Mouse (Mus musculus): ENCODE measurements around the gene Golga4.

Golga4 gene

GRCm38 (mm10) chr9:118530679-118531078 lies 24.6 kb downstream of the Golga4 start:
- DNase-seq, result no peak

DNA sequence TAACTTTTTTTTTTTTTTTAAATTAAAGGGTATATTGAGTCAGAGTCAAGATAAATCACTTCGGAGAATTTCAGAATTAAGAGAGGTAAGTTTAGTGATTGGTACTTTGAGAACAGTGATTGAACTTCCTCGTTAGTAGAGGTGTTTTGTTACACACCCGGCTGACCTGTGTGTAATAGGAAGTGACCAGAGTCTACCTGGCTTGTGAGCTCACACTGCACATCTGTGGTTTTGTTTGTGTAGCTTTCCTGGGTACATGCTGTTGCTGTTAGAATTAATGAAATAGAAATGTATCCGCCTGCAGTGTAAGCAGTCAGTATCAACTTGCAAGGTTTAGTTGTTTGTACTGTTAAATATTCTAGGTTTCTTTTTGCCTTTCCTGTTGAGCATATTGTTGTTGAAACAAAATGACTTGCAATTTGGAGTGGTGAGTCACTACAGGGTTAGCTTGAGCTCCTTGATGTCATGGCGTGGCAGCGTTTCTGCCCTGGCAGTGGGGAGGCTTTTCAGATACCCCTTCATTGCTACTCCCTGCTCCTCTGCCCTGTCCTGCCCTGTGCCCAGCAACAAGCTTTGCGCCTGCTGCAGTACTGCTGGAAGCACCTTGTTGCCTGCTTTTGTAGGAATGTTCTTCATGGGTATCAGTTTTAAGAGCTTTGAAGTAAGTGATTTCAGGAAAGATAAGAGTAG lies 26.6 kb downstream of the Golga4 start:
- no peak for DNase-seq

DNA sequence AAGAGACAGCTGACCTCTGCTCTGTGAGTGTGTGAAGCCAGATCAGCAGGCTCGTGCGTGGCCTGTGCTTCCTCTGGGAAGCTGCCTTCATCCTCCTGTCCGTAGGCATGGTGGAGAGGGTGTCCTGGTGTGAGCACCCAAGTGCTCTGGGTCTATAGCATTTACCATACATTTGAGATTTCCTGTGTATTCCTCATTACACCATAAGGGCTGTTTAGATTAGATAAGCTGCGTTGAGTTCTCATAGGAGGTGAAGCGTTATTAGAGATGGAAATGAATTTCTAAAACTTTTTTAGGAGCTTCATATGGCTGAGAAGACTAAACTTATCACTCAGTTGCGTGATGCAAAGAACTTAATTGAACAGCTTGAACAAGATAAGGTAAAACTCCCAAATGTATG lies 30.9 kb downstream of the Golga4 start:
- DNase-seq, result no peak

- no peak for DNase-seq
Observed at GRCm38 (mm10) chr9:118537463-118538339, 31.6 kb downstream of the Golga4 start.

DNA sequence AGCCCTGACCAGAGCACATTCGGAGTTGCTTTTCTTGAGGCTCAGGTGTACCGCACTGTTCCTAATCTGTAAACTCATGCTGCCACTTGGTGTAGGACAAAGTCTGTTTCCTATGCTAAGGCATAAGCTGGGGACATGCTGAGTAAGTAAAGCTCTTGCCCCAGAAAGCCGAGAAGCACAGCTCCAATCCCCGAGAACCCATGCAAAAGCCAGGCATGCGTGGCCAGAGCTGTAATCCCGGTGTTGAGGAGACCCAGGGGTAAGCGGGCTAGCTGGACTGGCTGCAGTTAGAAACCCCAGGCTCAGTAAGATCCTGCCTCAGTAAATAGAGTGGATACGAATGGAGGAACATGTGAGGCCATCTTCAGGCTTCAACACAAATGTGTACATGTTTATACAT lies 35.8 kb downstream of the Golga4 start:
- DNase-seq, result no peak

DNA sequence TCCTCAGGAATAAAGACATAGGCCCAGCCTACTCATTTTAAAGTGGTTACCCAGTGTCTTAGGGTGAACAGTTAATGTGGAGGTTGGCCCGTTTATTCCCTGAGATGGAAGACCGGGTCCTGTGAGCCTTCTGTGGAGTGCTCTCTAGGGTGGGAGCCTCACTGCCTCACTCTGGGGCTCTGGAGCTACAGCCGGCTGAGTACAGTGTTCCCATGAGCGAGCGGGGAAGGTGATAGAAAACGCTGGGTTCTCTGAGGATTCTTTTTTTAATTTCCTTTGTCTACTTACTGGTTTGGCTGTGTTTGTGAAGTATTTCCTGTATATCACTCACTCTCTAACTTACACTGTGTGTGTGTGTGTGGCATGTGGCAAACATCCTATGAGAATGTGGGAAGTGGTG lies 39.1 kb downstream of the Golga4 start:
- no peak for DNase-seq

- DNase-seq, result no peak
Observed at GRCm38 (mm10) chr9:118548651-118549050, 42.6 kb downstream of the Golga4 start.

- DNase-seq, result no peak
Observed at GRCm38 (mm10) chr9:118556951-118557780, 51.1 kb downstream of the Golga4 start.

DNA sequence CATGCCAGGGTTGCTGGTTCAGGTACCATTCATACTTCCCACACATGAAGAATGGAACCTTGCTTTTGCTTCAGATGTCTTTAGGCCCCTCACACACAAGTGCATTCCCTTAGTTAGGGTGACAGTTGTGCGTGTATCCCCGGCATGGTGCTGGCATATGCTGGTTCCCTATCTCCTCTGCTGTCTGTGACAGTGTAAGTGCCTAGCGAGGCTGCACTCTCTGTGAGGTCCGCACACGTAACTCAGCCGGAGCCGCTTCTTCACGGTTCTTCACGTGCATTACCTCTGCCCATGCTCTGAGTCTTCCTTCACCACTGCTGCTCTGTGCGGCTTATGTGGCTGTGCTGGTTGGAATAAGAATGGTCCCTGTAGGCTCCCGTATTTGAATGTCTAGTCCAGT lies 57.3 kb downstream of the Golga4 start:
- no peak for DNase-seq

- DNase-seq, result no peak
Observed at GRCm38 (mm10) chr9:118563866-118564265, 57.8 kb downstream of the Golga4 start.

- no peak for DNase-seq
Observed at GRCm38 (mm10) chr9:118564696-118565095, 58.6 kb downstream of the Golga4 start.

GRCm38 (mm10) chr9:118569328-118569727 lies 63.3 kb downstream of the Golga4 start:
- no peak for DNase-seq

- DNase-seq, result no peak
Observed at GRCm38 (mm10) chr9:118570865-118571264, 64.8 kb downstream of the Golga4 start.

GRCm38 (mm10) chr9:118571701-118572100 lies 65.6 kb downstream of the Golga4 start:
- peak; percentile 43 for DNase-seq

DNA sequence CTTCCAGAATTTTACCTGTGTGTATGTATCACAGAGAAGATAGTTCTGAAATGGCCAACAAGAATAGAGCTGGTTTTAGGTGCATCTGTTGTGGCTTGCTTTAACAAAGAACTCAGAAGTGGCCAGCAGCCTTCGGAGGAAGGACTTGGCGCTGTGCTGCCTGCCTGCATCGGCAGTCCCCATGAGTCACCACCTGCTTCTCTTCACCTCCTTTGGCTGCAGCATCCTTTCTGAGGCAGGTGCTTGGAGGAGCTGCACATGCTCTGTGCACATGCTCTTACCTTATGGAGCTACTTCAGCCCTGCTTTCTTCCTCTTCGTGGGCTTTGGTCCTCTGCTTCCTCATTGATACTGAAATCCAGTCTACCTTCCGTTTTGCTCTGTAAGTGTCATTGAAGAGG lies 68.8 kb downstream of the Golga4 start:
- DNase-seq, result peak; percentile 49

DNA sequence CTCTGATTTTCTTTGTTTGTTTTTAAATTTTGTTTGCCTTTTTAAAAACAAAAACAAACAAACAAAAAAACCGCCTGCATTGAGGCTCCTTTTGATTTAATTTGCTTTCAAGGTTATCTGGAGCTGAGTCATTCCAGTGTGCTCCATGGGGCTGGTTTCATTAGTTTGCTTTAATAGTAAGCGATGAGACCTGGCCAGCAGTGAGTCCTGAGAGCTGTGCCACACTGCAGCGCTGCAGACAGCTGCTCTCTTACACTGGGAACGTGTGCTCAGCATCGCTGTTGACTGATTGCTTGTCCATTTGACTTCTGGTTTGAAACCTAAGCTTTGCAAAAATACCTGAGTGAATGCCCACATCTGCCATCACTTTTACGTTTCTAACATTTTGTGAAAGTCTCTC lies 74.3 kb downstream of the Golga4 start:
- no peak for DNase-seq

GRCm38 (mm10) chr9:118582757-118583156 lies 76.7 kb downstream of the Golga4 start:
- DNase-seq, result no peak

- DNase-seq, result no peak
Observed at GRCm38 (mm10) chr9:118584838-118585237, 78.8 kb downstream of the Golga4 start.

DNA sequence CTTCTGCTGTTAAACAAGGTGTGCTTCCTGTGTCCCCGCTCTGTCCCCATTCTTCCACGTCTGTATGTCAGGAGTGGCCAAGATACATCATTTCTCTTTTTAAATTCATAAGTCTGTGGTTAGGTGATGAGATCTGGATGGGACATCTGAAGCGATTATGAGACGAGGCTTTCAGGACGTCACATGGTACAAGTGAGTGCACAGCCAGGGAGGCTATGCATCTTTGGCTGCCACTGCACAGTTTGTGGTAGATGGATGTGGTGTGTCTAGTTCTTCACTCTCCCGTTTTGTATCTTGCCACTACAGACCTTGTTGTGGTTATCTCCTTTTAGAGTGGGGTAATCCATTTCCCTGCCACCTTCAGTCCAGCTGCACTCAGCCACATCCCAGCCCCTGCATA lies 79.9 kb downstream of the Golga4 start:
- DNase-seq, result no peak

GRCm38 (mm10) chr9:118587115-118587514 lies 81.0 kb downstream of the Golga4 start:
- DNase-seq, result no peak

- DNase-seq, result no peak
Observed at GRCm38 (mm10) chr9:118589249-118589648, 83.2 kb downstream of the Golga4 start.

DNA sequence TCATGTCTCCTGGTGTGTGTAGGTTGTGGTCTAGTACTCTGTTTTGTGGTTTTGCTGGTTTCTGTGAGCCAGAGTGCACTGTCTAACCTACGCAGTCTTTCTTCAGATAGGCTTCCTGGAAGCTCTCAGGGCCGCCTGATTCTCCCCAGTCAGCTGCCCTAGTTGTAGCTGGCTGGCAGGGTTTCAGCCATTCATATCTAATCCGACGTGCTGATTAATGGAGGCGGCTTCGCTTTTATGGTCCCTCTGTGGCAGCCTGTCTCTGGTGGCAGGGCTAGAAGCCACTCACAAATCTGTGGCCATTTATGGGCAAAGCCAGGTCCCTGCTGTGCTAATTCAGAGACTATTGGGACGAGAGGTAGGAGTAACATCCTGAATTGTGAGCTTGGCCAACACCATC lies 84.2 kb downstream of the Golga4 start:
- DNase-seq, result no peak

DNA sequence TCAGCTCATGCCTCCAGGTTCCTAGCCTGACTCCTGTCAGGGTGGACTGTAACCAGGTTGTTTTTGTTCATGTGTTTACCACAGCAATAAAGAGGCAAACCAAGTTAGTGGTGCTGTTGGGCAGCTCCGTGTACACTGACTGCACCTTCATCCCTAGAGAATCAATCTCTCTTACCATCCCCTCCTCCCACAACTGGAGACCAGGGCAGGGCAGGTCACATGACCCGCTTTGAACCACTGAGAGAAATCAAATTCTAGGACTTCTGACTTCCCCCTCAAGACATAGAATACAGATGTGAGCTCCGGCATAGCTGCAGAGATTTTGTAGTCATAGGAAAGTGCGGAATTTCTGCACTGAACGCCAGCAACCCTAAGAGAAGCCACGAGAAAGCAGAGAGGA lies 85.6 kb downstream of the Golga4 start:
- DNase-seq, result no peak

All from cerebellum, adult 11 months (tissue).